Mouse (Mus musculus) liver, adult 2 months (tissue): ENCODE data around the gene Dmkn.

Experiments used
- CTCF ChIP-seq: fragments of 200-500 bp; IDR thresholded peaks from 2 replicates; pipeline ENCODE4 v1.5.1; 2011; ENCODE audit warnings: low read depth, low read length, control low read depth
- POLR2A ChIP-seq: fragments of 200-500 bp; IDR thresholded peaks from 2 replicates; pipeline ENCODE4 v1.6.1; 2011; ENCODE audit warnings: low read length, control low read depth; ENCODE audit not compliant: insufficient read depth; ENCODE audit errors: extremely low read depth

GRCm38 (mm10) chr7:30717716-30718046 lies 45.9 kb upstream of the Dmkn start:
- TF ChIP-seq CTCF (no peak), POLR2A (no peak)
